Mouse (Mus musculus): ENCODE measurements around the gene Bak1. TPM values are rescaled to one million over a fixed set of nuclear protein-coding genes. Genes with fewer than 3 reads are reported as not detected.

Gene Bak1
- polyA plus RNA-seq, 1 experiment: 50.3 TPM

GRCm38 (mm10) chr17:26997661-26998060 is 31.1 kb downstream of the Bak1 start:
- Histone ChIP-seq H3K36me3 (ENCODE audit: control insufficient read depth, insufficient read depth, low read length) (no peaks in the 10 kb centered on the region), H3K4me1 (ENCODE audit: control insufficient read depth, insufficient read depth, insufficient read length) (no peaks in the 10 kb centered on the region; the same call in 1 of the 2 replicates), H3K27me3 (ENCODE audit: control insufficient read depth, insufficient read depth, low read length) (no peaks in the 10 kb centered on the region), H3K27ac (ENCODE audit: insufficient read depth, low read length) (no peak overlapping the region), H3K4me3 (ENCODE audit: extremely low read depth, insufficient read depth, insufficient read length) (no peak overlapping the region)
- no peak for DNase-seq (ENCODE audit: low read depth in 1 of 2, low spot score in 2 of 2)
- WGBS: 85% methylated on average over 4 of the region's 4 CpGs
- TF ChIP-seq POLR2A (IDR thresholded peaks at IDR 0.05; ENCODE audit: low read depth, low read length) (no peak), CTCF (IDR thresholded peaks at IDR 0.05; ENCODE audit: extremely low read depth, insufficient read depth, insufficient read length, insufficient replicate concordance) (no peak)

- Histone ChIP-seq H3K4me1 (ENCODE audit: control insufficient read depth, insufficient read depth, insufficient read length) (no peaks in the 10 kb centered on the region; the same call in 1 of the 2 replicates), H3K27ac (ENCODE audit: insufficient read depth, low read length) (no peak overlapping the region)
Observed at GRCm38 (mm10) chr17:26995562-26995961, 33.2 kb downstream of the Bak1 start.

GRCm38 (mm10) chr17:26995006-26995405 is 33.8 kb downstream of the Bak1 start:
- WGBS: 88% methylated on average over 6 of the region's 6 CpGs
- no peaks in the 10 kb centered on the region for H3K27me3 ChIP-seq (ENCODE audit: control insufficient read depth, insufficient read depth, low read length)
- no peak for DNase-seq (ENCODE audit: low read depth in 1 of 2, low spot score in 2 of 2)
- H3K27ac ChIP-seq (ENCODE audit: insufficient read depth, low read length): no peak overlapping the region
- no peak overlapping the region for H3K4me3 ChIP-seq (ENCODE audit: extremely low read depth, insufficient read depth, insufficient read length)
- no peak for TF ChIP-seq POLR2A (IDR thresholded peaks at IDR 0.05; ENCODE audit: low read depth, low read length)
- TF ChIP-seq CTCF (IDR thresholded peaks at IDR 0.05; ENCODE audit: extremely low read depth, insufficient read depth, insufficient read length, insufficient replicate concordance): no peak
- no peaks in the 10 kb centered on the region for H3K36me3 ChIP-seq (ENCODE audit: control insufficient read depth, insufficient read depth, low read length)
- H3K4me1 ChIP-seq (ENCODE audit: control insufficient read depth, insufficient read depth, insufficient read length): no peaks in the 10 kb centered on the region

More at GRCm38 (mm10) chr17:26995562-26995961, 33.2 kb downstream of the Bak1 start:
- Histone ChIP-seq H3K36me3 (ENCODE audit: control insufficient read depth, insufficient read depth, low read length) (no peaks in the 10 kb centered on the region), H3K4me3 (ENCODE audit: extremely low read depth, insufficient read depth, insufficient read length) (no peak overlapping the region), H3K27me3 (ENCODE audit: control insufficient read depth, insufficient read depth, low read length) (no peaks in the 10 kb centered on the region)
- 73% methylated on average over 8 of the region's 8 CpGs for WGBS
- no peak for TF ChIP-seq POLR2A (IDR thresholded peaks at IDR 0.05; ENCODE audit: low read depth, low read length)
- TF ChIP-seq CTCF (IDR thresholded peaks at IDR 0.05; ENCODE audit: extremely low read depth, insufficient read depth, insufficient read length, insufficient replicate concordance): no peak
- no peak for DNase-seq (ENCODE audit: low read depth in 1 of 2, low spot score in 2 of 2)

- no peak for DNase-seq (ENCODE audit: low read depth in 1 of 2, low spot score in 2 of 2)
- H3K36me3 ChIP-seq (ENCODE audit: control insufficient read depth, insufficient read depth, low read length): no peaks in the 10 kb centered on the region
- H3K27ac ChIP-seq (ENCODE audit: insufficient read depth, low read length): no peak overlapping the region
- H3K27me3 ChIP-seq (ENCODE audit: control insufficient read depth, insufficient read depth, low read length): no peaks in the 10 kb centered on the region
- WGBS: 74% methylated on average over 14 of the region's 14 CpGs
- H3K4me3 ChIP-seq (ENCODE audit: extremely low read depth, insufficient read depth, insufficient read length): no peak overlapping the region
- no peaks in the 10 kb centered on the region for H3K4me1 ChIP-seq (ENCODE audit: control insufficient read depth, insufficient read depth, insufficient read length)
- no peak for TF ChIP-seq POLR2A (IDR thresholded peaks at IDR 0.05; ENCODE audit: low read depth, low read length)
- no peak for TF ChIP-seq CTCF (IDR thresholded peaks at IDR 0.05; ENCODE audit: extremely low read depth, insufficient read depth, insufficient read length, insufficient replicate concordance)
Observed at GRCm38 (mm10) chr17:26994410-26994809, 34.4 kb downstream of the Bak1 start.

- TF ChIP-seq CTCF (IDR thresholded peaks at IDR 0.05; ENCODE audit: extremely low read depth, insufficient read depth, insufficient read length, insufficient replicate concordance): no peak
- TF ChIP-seq POLR2A (IDR thresholded peaks at IDR 0.05; ENCODE audit: low read depth, low read length): no peak
- H3K27ac ChIP-seq (ENCODE audit: insufficient read depth, low read length): no peak overlapping the region
- no peaks in the 10 kb centered on the region for H3K4me1 ChIP-seq (ENCODE audit: control insufficient read depth, insufficient read depth, insufficient read length)
- H3K4me3 ChIP-seq (ENCODE audit: extremely low read depth, insufficient read depth, insufficient read length): no peak overlapping the region
- H3K27me3 ChIP-seq (ENCODE audit: control insufficient read depth, insufficient read depth, low read length): no peaks in the 10 kb centered on the region
- DNase-seq (ENCODE audit: low read depth in 1 of 2, low spot score in 2 of 2): no peak
- H3K36me3 ChIP-seq (ENCODE audit: control insufficient read depth, insufficient read depth, low read length): no peaks in the 10 kb centered on the region
Observed at GRCm38 (mm10) chr17:26990521-26990920, 38.3 kb downstream of the Bak1 start.

- WGBS: 90% methylated on average over 10 of the region's 10 CpGs
- TF ChIP-seq CTCF (IDR thresholded peaks at IDR 0.05; ENCODE audit: extremely low read depth, insufficient read depth, insufficient read length, insufficient replicate concordance) (no peak), POLR2A (IDR thresholded peaks at IDR 0.05; ENCODE audit: low read depth, low read length) (no peak)
- DNase-seq (ENCODE audit: low read depth in 1 of 2, low spot score in 2 of 2): no peak
Observed at GRCm38 (mm10) chr17:26985503-26986179, 43.2 kb downstream of the Bak1 start.

GRCm38 (mm10) chr17:26983382-26983781 is 45.4 kb downstream of the Bak1 start:
- DNase-seq (ENCODE audit: low read depth in 1 of 2, low spot score in 2 of 2): no peak
- Histone ChIP-seq H3K4me3 (ENCODE audit: extremely low read depth, insufficient read depth, insufficient read length) (no peak overlapping the region), H3K36me3 (ENCODE audit: control insufficient read depth, insufficient read depth, low read length) (no peaks in the 10 kb centered on the region), H3K27me3 (ENCODE audit: control insufficient read depth, insufficient read depth, low read length) (no peaks in the 10 kb centered on the region), H3K4me1 (ENCODE audit: control insufficient read depth, insufficient read depth, insufficient read length) (peaks cover 14% of the 10 kb centered on the region), H3K27ac (ENCODE audit: insufficient read depth, low read length) (no peak overlapping the region)
- TF ChIP-seq CTCF (IDR thresholded peaks at IDR 0.05; ENCODE audit: extremely low read depth, insufficient read depth, insufficient read length, insufficient replicate concordance): no peak
- TF ChIP-seq POLR2A (IDR thresholded peaks at IDR 0.05; ENCODE audit: low read depth, low read length): no peak
- 87% methylated on average over 4 of the region's 4 CpGs for WGBS

More at GRCm38 (mm10) chr17:26985503-26986179, 43.2 kb downstream of the Bak1 start:
- H3K4me3 ChIP-seq (ENCODE audit: extremely low read depth, insufficient read depth, insufficient read length): no peak overlapping the region
- H3K36me3 ChIP-seq (ENCODE audit: control insufficient read depth, insufficient read depth, low read length): no peaks in the 10 kb centered on the region
- peaks cover 4% of the 10 kb centered on the region; the same call in 1 of the 2 replicates for H3K4me1 ChIP-seq (ENCODE audit: control insufficient read depth, insufficient read depth, insufficient read length)
- no peaks in the 10 kb centered on the region for H3K27me3 ChIP-seq (ENCODE audit: control insufficient read depth, insufficient read depth, low read length)
- H3K27ac ChIP-seq (ENCODE audit: insufficient read depth, low read length): no peak overlapping the region
